Mouse (Mus musculus) midbrain, embryonic 16.5 days (tissue): ENCODE results near the gene Med27. TPM values are rescaled to one million over a fixed set of nuclear protein-coding genes. Genes with fewer than 3 reads are reported as not detected.
A peak's percentile ranks its signal among the peaks of the same experiment; 100 is the strongest.

Experiments
- ATAC-seq: fragments of 200-750 bp; cut with Nextera tagmentation; 2 replicates; pipeline ENCODE4 v1.8.0; 2017; ENCODE audit warnings: moderate TSS enrichment
- H3K27ac ChIP-seq: fragments of 300-500 bp; sonication (generic); 2 replicates; pipeline ENCODE4 v1.5.1; 2014; ENCODE audit warnings: mild to moderate bottlenecking, low read length, mixed read lengths
- H3K27me3 ChIP-seq: fragments of 300-500 bp; sonication (generic); 2 replicates; pipeline ENCODE4 v1.6.1; 2014; ENCODE audit warnings: low read depth, low read length, mixed read lengths; ENCODE audit not compliant: control insufficient read depth, insufficient read depth
- H3K36me3 ChIP-seq: fragments of 300-500 bp; sonication (generic); 2 replicates; pipeline ENCODE4 v1.6.1; 2014; ENCODE audit warnings: mild to moderate bottlenecking, low read length, moderate library complexity, mixed read lengths; ENCODE audit not compliant: control insufficient read depth, insufficient read depth
- H3K4me1 ChIP-seq: fragments of 300-500 bp; sonication (generic); 2 replicates; pipeline ENCODE4 v1.6.1; 2014; ENCODE audit warnings: mild to moderate bottlenecking, low read length, mixed read lengths; ENCODE audit not compliant: control insufficient read depth, insufficient read depth
- H3K4me2 ChIP-seq: fragments of 300-500 bp; sonication (generic); 2 replicates; pipeline ENCODE4 v1.6.1; 2014; ENCODE audit warnings: mild to moderate bottlenecking, low read length, mixed read lengths
- H3K4me3 ChIP-seq: fragments of 300-500 bp; sonication (generic); 2 replicates; pipeline ENCODE4 v1.5.1; 2014; ENCODE audit warnings: low read depth, mild to moderate bottlenecking, low read length, moderate library complexity, mixed read lengths
- H3K9ac ChIP-seq: fragments of 300-500 bp; sonication (generic); 2 replicates; pipeline ENCODE4 v1.6.1; 2014; ENCODE audit warnings: low read depth, low read length, mixed read lengths
- H3K9me3 ChIP-seq: fragments of 300-500 bp; sonication (generic); replicated peaks from 2 replicates; pipeline ENCODE4 v1.6.1; 2014; ENCODE audit warnings: mild to moderate bottlenecking, low read length, mixed read lengths; ENCODE audit not compliant: control insufficient read depth, poor library complexity, severe bottlenecking
- WGBS: fragments of 180-500 bp; shearing (Covaris S2); extraction: QIAGEN DNeasy Blood & Tissue Kit; methylation state at CpG from one replicate; pipeline ENCODE4 v1.1.7; 2014; 5-methylcytosine and 5-hydroxymethylcytosine counted together
- polyA plus RNA-seq: library from polyadenylated mRNA; unstranded; fragments of >200 nt; fragmentation: Nextera tagmentation; extraction: Ambion mirVana; gene quantifications from 2 replicates; pipeline ENCODE4 v1.2.1, GENCODE M21; 2015

Gene Med27
- polyA plus RNA-seq, 1 experiment from 2014 or later = 70.6 TPM

- no peak for ATAC-seq
- 89% methylated on average over 5 of the region's 5 CpGs for WGBS
- Histone ChIP-seq H3K4me1 (peaks cover 22% of the 10 kb centered on the region), H3K27ac (no peak overlapping the region), H3K27me3 (no peaks in the 10 kb centered on the region), H3K4me3 (no peak overlapping the region), H3K9ac (no peak overlapping the region), H3K36me3 (no peaks in the 10 kb centered on the region), H3K4me2 (no peak overlapping the region), H3K9me3 (no peaks in the 10 kb centered on the region)
These were observed 90.5 kb downstream of the Med27 start for GRCm38 (mm10) chr2:29437111-29437510.

- Histone ChIP-seq H3K9ac (no peak overlapping the region), H3K4me3 (no peak overlapping the region), H3K27me3 (no peaks in the 10 kb centered on the region), H3K9me3 (no peaks in the 10 kb centered on the region), H3K4me1 (peaks cover 18% of the 10 kb centered on the region), H3K4me2 (no peak overlapping the region), H3K36me3 (no peaks in the 10 kb centered on the region), H3K27ac (no peak overlapping the region)
- no peak for ATAC-seq
- WGBS = 88% methylated on average over 4 of the region's 4 CpGs
These were observed 91.4 kb downstream of the Med27 start for GRCm38 (mm10) chr2:29437861-29438529.

- H3K27ac ChIP-seq = no peak overlapping the region
These were observed 91.9 kb downstream of the Med27 start for GRCm38 (mm10) chr2:29438530-29438862.

GRCm38 (mm10) chr2:29438986-29439385 is 92.4 kb downstream of the Med27 start:
- no peaks in the 10 kb centered on the region for H3K36me3 ChIP-seq
- no peaks in the 10 kb centered on the region for H3K9me3 ChIP-seq
- H3K4me3 ChIP-seq = no peak overlapping the region
- H3K27ac ChIP-seq = no peak overlapping the region
- H3K4me1 ChIP-seq = peaks cover 17% of the 10 kb centered on the region
- no peak overlapping the region for H3K4me2 ChIP-seq
- no peaks in the 10 kb centered on the region for H3K27me3 ChIP-seq
- WGBS = 71% methylated on average over 1 of the region's 1 CpGs
- ATAC-seq = no peak
- H3K9ac ChIP-seq = no peak overlapping the region

More at GRCm38 (mm10) chr2:29438530-29438862, 91.9 kb downstream of the Med27 start:
- WGBS = 84% methylated on average over 5 of the region's 5 CpGs
- H3K4me1 ChIP-seq = peaks cover 18% of the 10 kb centered on the region
- no peak overlapping the region for H3K4me2 ChIP-seq
- H3K4me3 ChIP-seq = no peak overlapping the region
- no peak for ATAC-seq
- no peak overlapping the region for H3K9ac ChIP-seq
- H3K36me3 ChIP-seq = no peaks in the 10 kb centered on the region
- no peaks in the 10 kb centered on the region for H3K27me3 ChIP-seq
- no peaks in the 10 kb centered on the region for H3K9me3 ChIP-seq

- no peak overlapping the region for H3K4me2 ChIP-seq
- H3K4me1 ChIP-seq = peaks cover 17% of the 10 kb centered on the region
- H3K27me3 ChIP-seq = no peaks in the 10 kb centered on the region
- H3K9ac ChIP-seq = no peak overlapping the region
- H3K36me3 ChIP-seq = no peaks in the 10 kb centered on the region
- H3K27ac ChIP-seq = no peak overlapping the region
- no peaks in the 10 kb centered on the region for H3K9me3 ChIP-seq
- no peak for ATAC-seq
- WGBS = 75% methylated on average over 7 of the region's 7 CpGs
- H3K4me3 ChIP-seq = no peak overlapping the region
These were observed 92.8 kb downstream of the Med27 start for GRCm38 (mm10) chr2:29439396-29439795.

GRCm38 (mm10) chr2:29439857-29440502 is 93.4 kb downstream of the Med27 start:
- H3K27ac ChIP-seq = peak overlapping the region; percentile 56

GRCm38 (mm10) chr2:29442275-29442674 is 95.7 kb downstream of the Med27 start:
- Histone ChIP-seq H3K27me3 (no peaks in the 10 kb centered on the region), H3K4me1 (peaks cover 17% of the 10 kb centered on the region), H3K9me3 (no peaks in the 10 kb centered on the region), H3K9ac (no peak overlapping the region), H3K4me3 (no peak overlapping the region), H3K36me3 (no peaks in the 10 kb centered on the region), H3K4me2 (no peak overlapping the region), H3K27ac (no peak overlapping the region)
- ATAC-seq = no peak

More at GRCm38 (mm10) chr2:29439857-29440502, 93.4 kb downstream of the Med27 start:
- Histone ChIP-seq H3K4me3 (no peak overlapping the region), H3K27me3 (no peaks in the 10 kb centered on the region), H3K36me3 (no peaks in the 10 kb centered on the region), H3K9me3 (no peaks in the 10 kb centered on the region), H3K4me2 (no peak overlapping the region), H3K9ac (no peak overlapping the region), H3K4me1 (peaks cover 17% of the 10 kb centered on the region)
- WGBS = 36% methylated on average over 7 of the region's 7 CpGs
- no peak for ATAC-seq

- ATAC-seq = no peak
- no peak overlapping the region for H3K4me3 ChIP-seq
- H3K27me3 ChIP-seq = no peaks in the 10 kb centered on the region
- H3K27ac ChIP-seq = no peak overlapping the region
- peaks cover 23% of the 10 kb centered on the region for H3K4me1 ChIP-seq
- no peak overlapping the region for H3K4me2 ChIP-seq
- no peaks in the 10 kb centered on the region for H3K9me3 ChIP-seq
- WGBS = 77% methylated on average over 2 of the region's 2 CpGs
- H3K36me3 ChIP-seq = no peaks in the 10 kb centered on the region
- no peak overlapping the region for H3K9ac ChIP-seq
These were observed 97.1 kb downstream of the Med27 start for GRCm38 (mm10) chr2:29443626-29444217.

GRCm38 (mm10) chr2:29448476-29449002 is 101.9 kb downstream of the Med27 start:
- Histone ChIP-seq H3K9ac (no peak overlapping the region), H3K4me3 (no peak overlapping the region), H3K9me3 (no peaks in the 10 kb centered on the region), H3K4me1 (peaks cover 26% of the 10 kb centered on the region), H3K27me3 (no peaks in the 10 kb centered on the region), H3K4me2 (no peak overlapping the region), H3K36me3 (no peaks in the 10 kb centered on the region), H3K27ac (peak overlapping the region; percentile 59)
- 43% methylated on average over 7 of the region's 7 CpGs for WGBS
- ATAC-seq = peak; percentile 57; the same call in 1 of the 2 replicates
